Mouse (Mus musculus): ENCODE measurements around the gene 4930562C15Rik.

The 4930562C15Rik gene

DNA sequence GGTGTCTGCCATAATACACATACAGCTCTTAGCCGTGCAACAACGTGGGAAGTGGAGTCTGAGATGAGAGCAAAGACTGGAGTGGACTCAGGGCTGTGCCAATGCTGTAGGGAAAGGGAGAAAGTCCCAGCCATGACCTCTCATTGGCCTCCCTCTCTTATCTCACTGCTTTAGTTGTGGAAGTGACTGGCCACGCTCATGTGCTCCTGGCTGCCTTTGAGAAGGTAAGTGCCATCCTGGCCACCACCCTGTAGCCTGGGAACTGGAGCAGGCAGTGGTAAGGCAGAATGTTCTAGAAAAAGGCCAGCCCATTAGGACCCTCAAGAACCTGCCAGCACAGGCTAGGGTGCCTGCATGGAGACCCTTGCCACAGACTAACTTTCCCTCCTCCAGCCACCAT lies 80.7 kb downstream of the 4930562C15Rik start:
- DNase-seq (ENCODE audit: low spot score), result no peak

- DNase-seq (ENCODE audit: low spot score), result no peak
Measured at GRCm38 (mm10) chr16:4916608-4917007, 81.4 kb downstream of the 4930562C15Rik start.

All from left cerebral cortex, adult 11 months (tissue).